Mouse (Mus musculus) embryonic fibroblast, embryonic 13.5 days (primary cell): Measurements from ENCODE around the gene Cdh12. TPM values are rescaled to one million over a fixed set of nuclear protein-coding genes. Genes with fewer than 3 reads are reported as not detected.
A peak's percentile ranks its signal among the peaks of the same experiment; 100 is the strongest.
"Not testable (repeated sequence)": the region's sequence is repeated elsewhere in the genome, so short reads cannot be mapped to it uniquely, and the experiment has no call there.

Experiments
- H3K27ac ChIP-seq: 2 replicates; pipeline ENCODE4 v1.5.1; 2012; ENCODE audit warnings: low read length, control low read depth, inconsistent platforms; ENCODE audit not compliant: insufficient read depth
- H3K4me1 ChIP-seq: 2 replicates; pipeline ENCODE4 v1.6.1; 2011; ENCODE audit warnings: low read length; ENCODE audit not compliant: control insufficient read depth, insufficient read depth
- H3K4me3 ChIP-seq: 2 replicates; pipeline ENCODE4 v1.5.1; 2011; ENCODE audit warnings: mild to moderate bottlenecking, control low read depth, low read length; ENCODE audit not compliant: insufficient read depth
- CTCF ChIP-seq: IDR thresholded peaks from 2 replicates; pipeline ENCODE4 v1.5.1; 2011; ENCODE audit warnings: mild to moderate bottlenecking, control low read depth, low read length, moderate library complexity, borderline replicate concordance; ENCODE audit not compliant: insufficient read depth
- POLR2A ChIP-seq: IDR thresholded peaks from 2 replicates; pipeline ENCODE4 v1.6.1; 2011; ENCODE audit warnings: low read depth, mild to moderate bottlenecking, control low read depth, low read length, moderate library complexity
- polyA plus RNA-seq: library from polyadenylated mRNA; stranded (reverse); fragments of >200 nt; gene quantifications from 2 replicates; pipeline ENCODE4 v1.2.4, GENCODE M21; 2011; ENCODE audit warnings: low read depth; ENCODE audit not compliant: missing spikeins, insufficient read length

Cdh12 gene
- polyA plus RNA-seq, 1 experiment: not detected

GRCm38 (mm10) chr15:20591599-20591998 is 142.5 kb downstream of the Cdh12 start:
- no peaks in the 10 kb centered on the region for H3K4me1 ChIP-seq
- no peak overlapping the region for H3K4me3 ChIP-seq
- H3K27ac ChIP-seq: no peak overlapping the region
- TF ChIP-seq POLR2A (no peak), CTCF (no peak)

DNA sequence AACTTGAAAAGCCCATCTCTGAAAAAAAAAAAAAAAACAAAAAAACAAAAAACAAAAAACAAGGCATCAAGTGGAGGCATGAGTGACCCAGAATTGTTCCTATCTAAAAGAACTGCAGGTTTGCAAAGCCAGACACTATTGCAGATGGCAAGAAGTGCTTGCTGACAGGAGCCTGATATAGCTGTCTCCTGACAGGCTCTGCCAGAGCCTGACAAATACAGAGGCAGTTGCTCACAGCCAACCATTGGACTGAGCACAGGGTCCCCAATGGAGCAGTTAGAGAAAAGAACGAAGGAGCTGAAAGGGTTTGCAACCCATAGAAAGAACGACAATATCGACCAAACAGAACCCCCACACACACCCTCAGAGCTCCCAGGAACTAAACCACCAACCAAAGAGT is 156.7 kb downstream of the Cdh12 start:
- H3K4me3 ChIP-seq, H3K27ac ChIP-seq, H3K4me1 ChIP-seq: not testable (repeated sequence)

- TF ChIP-seq POLR2A (no peak), CTCF (no peak)
- no peak overlapping the region for H3K27ac ChIP-seq
- no peaks in the 10 kb centered on the region for H3K4me1 ChIP-seq
- no peak overlapping the region for H3K4me3 ChIP-seq
These were observed 185.5 kb downstream of the Cdh12 start for GRCm38 (mm10) chr15:20634593-20634992.

DNA sequence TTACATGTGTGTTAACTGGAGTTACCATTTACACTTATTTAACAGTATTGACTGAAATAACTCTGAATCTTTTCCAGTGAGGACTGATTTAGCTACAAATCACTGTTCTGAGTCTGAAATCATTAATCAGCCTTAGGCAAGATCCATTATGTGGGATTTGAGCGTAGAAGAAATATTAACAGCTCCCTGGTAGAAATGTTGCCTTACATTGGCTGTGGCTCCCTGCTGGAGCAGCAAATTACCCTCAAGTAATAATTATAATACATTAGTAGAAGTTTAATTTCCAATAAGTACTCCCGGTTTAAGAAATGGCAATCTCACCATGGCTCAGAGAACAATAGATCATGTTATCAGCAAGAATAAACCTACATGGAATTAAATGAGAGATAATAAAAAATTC is 190.1 kb downstream of the Cdh12 start:
- Histone ChIP-seq H3K4me3 (no peak overlapping the region), H3K27ac (no peak overlapping the region), H3K4me1 (no peaks in the 10 kb centered on the region)
- no peak for TF ChIP-seq POLR2A
- no peak for TF ChIP-seq CTCF

- H3K27ac ChIP-seq: peak overlapping the region; percentile 69; the same call in 1 of the 2 replicates
- TF ChIP-seq POLR2A: no peak
- no peak for TF ChIP-seq CTCF
- H3K4me3 ChIP-seq: no peak overlapping the region
- no peaks in the 10 kb centered on the region; the same call in 1 of the 2 replicates for H3K4me1 ChIP-seq
These were observed 193.9 kb downstream of the Cdh12 start for GRCm38 (mm10) chr15:20642905-20643414.

- TF ChIP-seq CTCF (no peak), POLR2A (no peak)
- Histone ChIP-seq H3K4me1 (no peaks in the 10 kb centered on the region), H3K27ac (no peak overlapping the region), H3K4me3 (no peak overlapping the region)
These were observed 211.2 kb downstream of the Cdh12 start for GRCm38 (mm10) chr15:20660221-20660620.

DNA sequence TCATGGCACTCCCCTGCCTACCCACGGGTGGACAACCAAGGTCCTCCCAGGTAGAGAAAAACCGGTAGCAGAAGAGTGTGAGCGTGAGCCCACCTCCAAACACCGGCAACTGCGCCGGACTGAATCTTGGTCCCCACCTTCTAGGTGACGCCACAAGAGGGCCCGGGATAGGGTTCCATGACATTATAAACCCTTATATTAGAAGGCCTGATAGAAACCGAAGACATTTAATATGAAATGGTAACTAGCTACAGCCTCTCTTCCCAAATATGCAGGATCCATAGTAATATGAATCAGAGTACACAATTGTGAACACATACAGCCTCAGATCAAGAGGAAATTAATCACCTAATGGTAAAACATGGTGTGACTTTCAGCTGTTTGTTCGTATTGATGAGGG is 217.6 kb downstream of the Cdh12 start, which contains the start of gene Acot10:
Gene Acot10, minus strand, starts transcription at position 101 of the 400 bp plus-strand sequence.
- H3K4me3 ChIP-seq: no peak within 1 kb of the TSS
- TF ChIP-seq CTCF (no peak), POLR2A (no peak)

GRCm38 (mm10) chr15:20667350-20667749 is 218.3 kb downstream of the Cdh12 start:
- Histone ChIP-seq H3K27ac (no peak overlapping the region), H3K4me3 (no peak overlapping the region), H3K4me1 (no peaks in the 10 kb centered on the region)
- no peak for TF ChIP-seq CTCF
- no peak for TF ChIP-seq POLR2A

More for the DNA sequence above, 217.6 kb downstream of the Cdh12 start, which contains the start of gene Acot10:
- Histone ChIP-seq H3K4me1 (no peaks in the 10 kb centered on the region), H3K27ac (no peak within 1 kb of the TSS)

DNA sequence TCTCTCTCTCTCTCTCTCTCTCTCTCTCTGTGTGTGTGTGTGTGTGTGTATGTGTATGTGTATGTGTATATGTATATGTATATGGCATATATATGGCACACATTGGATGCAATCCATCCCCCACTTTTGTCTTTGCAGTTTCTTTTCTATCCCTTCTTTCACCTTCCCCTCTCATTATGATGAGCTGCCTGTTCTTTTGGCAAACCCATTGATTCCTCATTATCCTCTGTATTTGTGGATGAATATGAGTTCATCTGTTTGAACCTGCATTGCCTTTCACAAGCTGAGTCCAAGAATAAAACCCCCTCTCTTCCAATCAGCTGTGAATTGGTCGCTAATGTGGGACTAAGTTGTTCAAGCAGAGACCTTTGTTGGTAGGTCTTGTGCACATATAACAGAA is 218.9 kb downstream of the Cdh12 start:
- Histone ChIP-seq H3K4me1 (no peaks in the 10 kb centered on the region), H3K4me3 (no peak overlapping the region)
- TF ChIP-seq CTCF: no peak
- no peak for TF ChIP-seq POLR2A

DNA sequence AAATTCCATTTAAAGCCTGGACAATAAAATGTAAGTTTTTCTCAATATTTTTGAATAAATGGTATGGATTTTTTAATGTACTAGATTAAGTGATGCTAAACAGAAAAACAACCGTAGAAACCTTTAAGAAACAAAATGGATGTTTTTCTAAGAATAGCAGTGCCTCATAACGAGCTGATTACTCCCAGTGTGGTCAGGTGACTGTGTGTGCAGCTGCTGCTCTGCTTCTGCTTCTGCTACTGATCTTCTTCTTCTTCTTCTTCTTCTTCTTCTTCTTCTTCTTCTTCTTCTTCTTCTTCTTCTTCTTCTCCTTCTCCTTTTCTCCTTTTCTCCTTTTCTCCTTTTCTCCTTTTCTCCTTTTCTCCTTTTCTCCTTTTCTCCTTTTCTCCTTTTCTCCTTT is 220.4 kb downstream of the Cdh12 start:
- not testable (repeated sequence) for H3K4me3 ChIP-seq, H3K27ac ChIP-seq, H3K4me1 ChIP-seq

More for the DNA sequence above, 218.9 kb downstream of the Cdh12 start:
- H3K27ac ChIP-seq: no peak overlapping the region

DNA sequence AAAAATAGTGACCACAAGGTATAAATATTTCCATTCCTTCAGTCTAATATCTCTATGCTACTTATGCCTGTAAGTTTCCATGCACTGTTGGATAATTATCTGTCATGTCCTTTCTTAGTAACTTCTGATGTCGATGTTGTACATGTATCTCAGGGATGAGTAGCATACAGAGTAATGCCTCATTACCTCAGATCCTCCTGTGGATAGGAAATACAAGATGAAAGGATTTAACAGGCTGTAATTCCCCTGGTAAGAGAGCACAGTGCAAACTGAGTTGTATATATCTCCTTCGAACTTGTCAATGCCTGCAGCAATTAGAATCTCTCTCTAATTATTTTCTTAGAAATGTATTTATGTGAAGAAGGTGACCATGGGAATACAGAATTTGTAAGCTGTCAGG is 233.7 kb downstream of the Cdh12 start:
- Histone ChIP-seq H3K27ac (no peak overlapping the region), H3K4me3 (no peak overlapping the region), H3K4me1 (no peaks in the 10 kb centered on the region)
- TF ChIP-seq CTCF: no peak
- no peak for TF ChIP-seq POLR2A
